Mouse (Mus musculus) hindlimb bud, embryonic 11.5 days (tissue): ENCODE measurements around the gene Aplf.

Source experiments
- DNase-seq: peaks from one replicate; pipeline ENCODE4 v3.0.0-alpha.2; 2012; ENCODE audit warnings: low read depth, low spot score; ENCODE audit errors: extremely low spot score

Aplf gene

GRCm38 (mm10) chr6:87671771-87672517 lies at the start of gene Aplf:
Aplf (minus strand) TSS chr6:87672193.
- peak; percentile 97 for DNase-seq

DNA sequence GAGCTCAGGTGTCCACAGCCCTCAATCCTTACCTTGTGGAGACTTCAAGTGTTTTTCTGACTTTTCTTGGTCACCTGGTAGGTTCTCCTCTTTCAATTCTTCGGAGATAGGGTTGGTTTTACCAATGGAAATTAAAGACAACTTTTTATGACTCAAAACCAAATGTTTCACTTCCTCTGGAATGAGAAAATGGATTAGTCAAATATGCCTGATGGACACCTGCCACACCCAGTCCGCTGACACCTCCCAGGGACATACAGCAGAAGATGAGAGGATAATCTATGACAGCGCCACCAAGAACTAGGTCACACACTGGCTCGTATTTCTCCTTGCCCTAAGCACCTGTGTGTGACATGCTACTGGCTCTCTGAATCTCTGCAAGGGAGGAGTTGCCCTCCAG lies 42.1 kb upstream of the Aplf start:
- DNase-seq = no peak

DNA sequence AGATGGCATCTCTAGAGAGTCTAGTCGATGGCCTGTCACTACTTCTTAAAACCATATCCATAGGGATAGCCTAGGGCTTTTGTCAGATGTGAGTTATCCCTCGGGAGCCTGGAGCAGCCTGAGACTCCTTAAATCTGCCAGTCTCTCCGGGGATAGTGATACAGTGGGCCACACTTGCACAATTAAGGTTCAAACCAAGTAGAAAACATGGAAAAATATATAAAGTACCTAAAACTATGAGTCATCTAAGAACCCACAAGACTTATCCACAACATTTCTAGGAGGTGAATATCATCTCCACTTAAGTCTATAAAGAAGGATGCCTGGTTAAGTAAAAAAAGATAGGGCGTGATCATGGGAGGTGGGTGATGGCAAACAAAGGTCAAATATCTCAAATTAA lies 40.3 kb upstream of the Aplf start:
- DNase-seq = no peak

DNA sequence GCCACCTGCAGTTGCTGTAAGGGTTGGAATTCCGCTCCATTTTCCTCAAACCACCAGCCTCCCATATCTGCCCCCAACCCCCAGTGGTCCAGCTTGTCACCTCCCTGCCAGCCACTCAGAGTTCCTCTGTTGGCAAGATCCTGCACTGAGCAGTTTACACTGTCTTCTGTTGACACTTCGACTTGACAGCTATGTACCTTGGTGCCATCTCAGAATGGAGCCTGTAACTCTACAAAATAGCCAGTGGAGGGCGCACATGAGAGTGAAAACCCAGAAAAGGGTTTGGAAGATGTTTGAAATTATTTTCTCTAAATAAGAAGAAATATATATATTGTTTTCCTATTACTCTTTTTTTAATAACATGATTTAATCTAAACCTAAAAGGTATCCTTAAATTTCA lies 34.3 kb upstream of the Aplf start:
- DNase-seq = no peak

DNA sequence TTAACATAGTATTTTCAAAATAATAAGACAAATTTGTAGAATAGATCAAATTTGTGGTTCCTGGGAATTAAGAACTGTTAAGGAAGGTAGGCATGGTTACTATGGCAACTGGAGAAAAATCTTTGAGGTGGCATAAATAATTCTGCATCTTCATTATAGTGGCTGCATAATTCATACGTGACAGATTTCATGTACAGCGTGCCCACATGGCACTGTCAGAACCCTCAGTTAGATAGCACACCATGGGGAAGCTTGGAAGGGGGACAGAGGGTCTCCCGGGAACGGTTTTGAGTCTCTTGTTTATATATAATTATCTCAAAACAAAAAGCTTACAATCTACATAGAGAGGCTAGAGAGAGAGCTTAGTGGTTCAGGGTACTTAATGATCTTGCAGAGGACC lies 24.6 kb upstream of the Aplf start:
- DNase-seq = no peak

DNA sequence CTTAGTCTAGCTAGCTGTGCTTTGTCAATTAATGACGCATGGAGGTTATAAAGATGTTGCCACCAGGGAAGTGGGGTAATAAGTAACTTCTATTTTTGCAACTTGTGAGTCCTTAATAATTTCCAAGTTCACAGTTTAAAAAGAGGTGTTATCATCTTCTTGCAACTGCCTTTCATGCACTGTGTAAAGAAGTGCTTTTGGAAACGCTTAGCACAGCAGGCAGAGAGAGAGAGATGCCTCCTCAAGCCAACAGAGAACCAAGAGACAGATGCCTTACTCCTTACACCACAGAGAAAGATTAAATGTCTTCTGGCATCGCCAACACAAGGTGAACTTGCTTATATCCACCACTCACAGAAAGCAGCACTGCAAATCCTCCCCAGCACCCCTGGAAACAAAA lies 24.0 kb upstream of the Aplf start:
- no peak for DNase-seq

DNA sequence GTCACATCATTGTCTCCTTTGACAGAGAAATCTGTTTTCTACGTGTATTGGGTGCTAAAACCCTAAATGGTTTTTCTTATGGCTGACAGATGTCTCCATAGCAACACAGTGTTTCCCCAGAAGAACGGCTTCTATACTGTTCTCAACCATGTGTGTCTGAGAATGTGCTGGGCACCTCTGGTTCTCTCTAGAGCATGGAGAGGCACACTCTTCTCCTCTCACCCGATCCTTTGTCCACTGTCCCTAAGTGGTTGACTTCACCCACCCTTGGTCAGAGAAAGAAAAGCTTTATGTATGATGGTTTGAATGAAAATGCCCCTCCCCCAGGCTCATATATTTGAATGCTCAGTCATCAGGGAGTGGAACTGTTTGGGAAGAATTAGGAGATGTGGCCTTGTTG lies 8.4 kb upstream of the Aplf start:
- DNase-seq = no peak

DNA sequence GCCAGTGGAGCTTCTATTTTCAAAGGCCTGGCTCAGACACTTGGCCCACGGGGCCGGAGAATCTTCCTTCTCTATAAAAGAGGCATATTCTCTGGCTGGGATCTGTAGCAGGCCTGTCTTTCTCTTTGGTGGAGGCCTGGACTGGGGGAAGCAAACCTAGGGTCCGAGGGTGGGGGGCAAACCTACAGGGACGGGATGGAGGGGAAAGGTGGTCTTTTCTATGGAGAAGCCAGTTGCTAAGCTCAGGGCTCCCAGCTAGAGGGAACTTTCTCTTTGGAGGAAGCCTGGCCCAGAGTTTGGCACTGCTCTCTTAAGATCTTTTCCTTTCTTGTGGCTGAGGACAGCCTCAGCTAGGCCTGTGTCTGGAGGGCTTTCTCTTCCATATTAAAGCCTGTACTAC lies 668 bp upstream of the Aplf start:
- DNase-seq = no peak

- no peak for DNase-seq
Measured at GRCm38 (mm10) chr6:87671353-87671752, 640 bp downstream of the Aplf start.

- DNase-seq = peak; percentile 78
Measured at GRCm38 (mm10) chr6:87669894-87670588, 2.0 kb downstream of the Aplf start.

DNA sequence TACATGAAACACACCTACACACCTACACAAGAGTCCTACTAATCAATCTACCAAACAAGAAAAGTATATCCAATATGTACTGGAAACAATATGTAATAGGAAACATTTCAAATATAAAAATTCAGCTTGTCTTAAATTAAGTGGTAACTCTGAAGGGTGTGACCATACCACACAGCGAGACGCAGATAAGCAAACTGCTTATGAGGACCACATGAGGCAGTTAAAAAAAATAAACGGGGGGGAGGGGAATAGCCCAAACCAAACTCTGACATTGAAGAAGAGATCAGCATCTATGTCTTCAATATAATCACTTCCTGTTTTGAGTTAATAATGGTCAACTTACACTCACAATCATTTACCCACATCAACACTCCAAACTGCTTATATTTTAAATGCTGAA lies 3.3 kb downstream of the Aplf start:
- no peak for DNase-seq

- DNase-seq = no peak
Measured at GRCm38 (mm10) chr6:87667804-87668203, 4.2 kb downstream of the Aplf start.

- DNase-seq = no peak
Measured at GRCm38 (mm10) chr6:87663445-87663844, 8.5 kb downstream of the Aplf start.

GRCm38 (mm10) chr6:87662197-87662596 lies 9.8 kb downstream of the Aplf start:
- DNase-seq = no peak

DNA sequence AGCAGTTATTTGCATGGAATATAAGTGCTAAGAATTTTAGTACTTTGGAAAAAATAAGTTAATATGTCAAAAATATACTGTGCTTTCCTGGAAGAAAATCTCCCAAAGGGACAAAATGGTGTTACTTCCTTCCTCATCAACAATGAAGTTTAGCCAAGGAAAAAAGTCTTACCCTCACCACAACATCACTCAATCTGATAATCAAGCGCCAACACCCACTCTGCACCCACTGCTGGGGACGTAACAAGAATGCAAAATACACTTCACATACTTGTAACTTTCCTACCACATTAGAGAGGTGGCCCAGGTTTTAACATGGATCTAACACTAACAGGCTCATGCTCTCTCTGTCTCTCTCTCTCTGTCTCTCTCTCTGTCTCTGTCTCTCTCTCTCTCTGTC lies 10.3 kb downstream of the Aplf start:
- no peak for DNase-seq

DNA sequence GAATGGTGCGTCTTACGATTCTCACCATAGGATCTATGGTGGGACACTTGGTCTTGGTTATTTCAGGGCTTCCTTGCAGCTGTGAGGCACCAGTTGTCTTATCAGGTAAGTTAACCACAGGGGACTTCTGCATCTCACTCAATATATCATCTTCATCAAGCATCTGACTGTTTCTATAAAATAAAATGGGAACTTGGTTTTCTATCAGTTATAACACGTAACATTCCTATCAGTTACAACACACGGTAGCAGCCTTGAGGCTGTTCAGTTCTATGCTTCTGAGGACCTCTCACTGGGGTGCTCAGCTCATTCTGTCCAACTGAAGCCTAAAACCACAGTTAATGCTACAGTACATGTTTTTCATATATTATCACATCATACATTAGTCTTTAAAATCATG lies 13.2 kb downstream of the Aplf start:
- DNase-seq = no peak

DNA sequence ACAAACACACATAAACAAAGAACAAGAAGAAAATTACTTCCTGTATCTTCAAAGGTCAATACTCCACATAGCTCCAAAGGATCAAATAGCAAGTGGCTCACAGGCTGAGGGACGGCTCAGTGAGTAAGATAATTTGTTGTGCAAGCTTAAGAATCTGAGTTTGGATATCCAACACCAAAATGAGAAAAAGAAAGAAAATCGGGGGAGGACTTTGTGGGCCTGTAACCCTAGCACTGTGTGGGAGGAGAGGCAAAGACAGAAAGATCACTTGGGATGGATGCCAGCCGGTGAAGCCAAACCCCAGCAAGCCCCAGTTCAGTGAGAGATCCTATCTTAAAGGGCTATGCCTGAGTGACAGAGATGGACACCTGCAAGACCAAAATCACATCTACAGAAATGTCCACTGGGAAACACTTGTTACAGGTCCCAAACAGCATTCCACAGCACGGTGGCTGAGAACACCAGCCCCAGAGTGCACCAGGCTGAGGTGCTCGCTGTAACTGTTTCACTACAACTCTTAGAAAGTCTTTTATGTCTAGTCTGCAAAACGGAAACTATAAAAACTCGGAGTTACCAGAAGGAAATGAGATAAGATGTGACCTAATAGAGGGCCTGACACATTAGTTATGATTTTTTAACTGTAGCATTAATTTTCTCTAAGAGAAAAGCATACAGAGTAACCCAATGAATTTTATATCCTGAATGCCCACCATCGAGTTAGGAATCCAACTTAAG lies 17.9 kb downstream of the Aplf start:
- no peak for DNase-seq

GRCm38 (mm10) chr6:87653478-87653877 lies 18.5 kb downstream of the Aplf start:
- no peak for DNase-seq

GRCm38 (mm10) chr6:87652670-87653069 lies 19.3 kb downstream of the Aplf start:
- no peak for DNase-seq

- no peak for DNase-seq
Measured at GRCm38 (mm10) chr6:87651787-87652186, 20.2 kb downstream of the Aplf start.

GRCm38 (mm10) chr6:87638134-87638660 lies 33.8 kb downstream of the Aplf start:
- DNase-seq = peak; percentile 10

DNA sequence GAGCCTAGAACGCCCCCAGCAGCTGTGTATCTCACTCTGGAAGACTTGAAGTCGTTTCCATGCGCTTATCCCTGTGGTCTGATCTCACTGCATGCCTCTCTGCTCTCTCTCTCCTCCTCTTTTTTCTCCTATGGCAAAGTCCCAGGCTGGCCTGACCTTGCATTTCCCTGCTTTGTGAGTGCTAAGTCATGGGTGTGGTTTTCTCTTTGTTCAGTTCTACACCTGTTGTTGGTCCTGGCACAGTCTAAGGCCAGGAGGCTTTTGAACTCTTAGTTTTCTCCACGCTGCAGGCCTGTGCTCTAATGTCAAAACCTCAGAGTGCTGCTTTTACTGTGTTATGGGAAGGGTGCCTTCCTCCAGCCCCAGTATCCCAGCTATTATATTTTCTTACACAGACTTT lies 39.8 kb downstream of the Aplf start:
- no peak for DNase-seq
